Mouse (Mus musculus) macrophage (primary cell): Measurements from ENCODE around the gene Usp43. TPM values are rescaled to one million over a fixed set of nuclear protein-coding genes. Genes with fewer than 3 reads are reported as not detected.

Source experiments
- H3K27ac ChIP-seq: fragments of 350-480 bp; formaldehyde crosslinking; 2 replicates; pipeline ENCODE4 v1.9.0; 2021
- H3K36me3 ChIP-seq: fragments of 350-480 bp; formaldehyde crosslinking; 2 replicates; pipeline ENCODE4 v1.9.0; 2021; ENCODE audit errors: inconsistent target
- H3K4me3 ChIP-seq: fragments of 350-480 bp; formaldehyde crosslinking; 2 replicates; pipeline ENCODE4 v1.9.0; 2021; ENCODE audit errors: inconsistent target
- H3K79me2 ChIP-seq: fragments of 350-480 bp; formaldehyde crosslinking; 2 replicates; pipeline ENCODE4 v1.9.0; 2021; ENCODE audit errors: inconsistent target
- WGBS: methylation state at CpG from one replicate; pipeline ENCODE4 v1.1.7; 2026; ENCODE audit warnings: inconsistent platforms; ENCODE audit not compliant: missing documents; 5-methylcytosine and 5-hydroxymethylcytosine counted together
- polyA plus RNA-seq: library from polyadenylated mRNA; stranded (reverse); fragments of 250-400 nt; gene quantifications from 3 replicates; pipeline ENCODE4 v1.2.4, GENCODE M21; 2018; ENCODE audit warnings: inconsistent platforms

Usp43 gene
- polyA plus RNA-seq, 1 experiment from 2014 or later: not detected

DNA sequence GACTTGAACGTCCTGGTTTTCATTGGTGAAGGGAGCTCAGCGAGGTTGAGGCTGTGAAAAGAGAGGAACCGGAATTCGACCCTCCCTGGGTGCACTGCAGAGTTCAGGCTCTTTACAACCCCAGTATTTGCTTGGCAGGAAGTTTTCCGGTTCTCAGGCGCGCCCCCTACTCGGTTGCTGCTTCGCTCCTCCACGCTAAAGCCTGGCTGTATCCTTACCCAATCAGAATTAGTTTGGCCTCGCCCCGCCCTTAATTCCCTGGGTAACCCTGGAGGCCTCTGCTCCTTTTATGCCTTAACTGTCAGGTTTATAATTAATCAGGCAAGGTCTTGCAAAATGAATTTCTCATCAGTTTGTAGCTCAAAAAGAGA lies 787 bp upstream of the Usp43 start:
- 2% methylated on average over 12 of the region's 12 CpGs for WGBS
- no peak overlapping the region for H3K27ac ChIP-seq
- no peaks in the 10 kb centered on the region for H3K36me3 ChIP-seq
- no peaks in the 10 kb centered on the region for H3K79me2 ChIP-seq
- peak overlapping the region; percentile 1; the same call in 1 of the 2 replicates for H3K4me3 ChIP-seq

DNA sequence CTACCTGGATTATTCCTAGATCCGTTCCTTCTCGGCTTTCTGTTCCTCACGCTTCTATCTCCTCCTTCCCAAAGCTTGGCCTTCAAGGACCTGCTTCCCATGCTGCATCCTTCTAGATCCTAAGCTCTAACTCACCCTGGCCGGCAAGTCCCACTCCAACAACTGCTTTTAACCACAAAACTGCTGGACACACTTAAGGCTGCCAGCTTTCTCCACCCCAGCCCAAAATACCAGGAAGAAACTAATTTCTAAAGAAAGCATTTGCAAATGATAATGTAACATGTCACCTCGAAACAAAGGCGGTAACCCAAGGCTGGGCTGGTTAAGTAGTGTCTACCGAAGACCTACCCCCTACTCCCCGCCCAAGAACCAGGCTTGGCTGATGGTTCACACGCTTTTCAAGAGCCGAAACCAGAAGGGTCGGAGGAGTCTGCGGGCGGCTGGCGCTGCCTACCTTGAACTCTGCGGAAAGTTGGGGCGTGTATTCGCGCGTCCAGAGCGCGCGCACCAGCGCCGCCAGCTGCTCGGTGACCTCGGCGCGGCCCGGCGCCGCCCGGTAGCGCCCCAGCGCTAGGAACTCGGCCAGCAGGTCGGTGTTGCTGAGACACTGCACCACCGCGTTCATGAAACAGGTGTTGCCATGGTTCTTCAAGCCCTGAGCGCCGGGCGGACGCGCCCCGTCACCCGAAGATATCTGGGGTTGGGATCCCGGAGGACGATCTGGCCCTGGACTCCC lies 694 bp downstream of the Usp43 start:
- H3K36me3 ChIP-seq: no peaks in the 10 kb centered on the region
- 7% methylated on average over 47 of the region's 47 CpGs for WGBS
- no peak overlapping the region for H3K4me3 ChIP-seq
- no peak overlapping the region for H3K27ac ChIP-seq
- H3K79me2 ChIP-seq: no peaks in the 10 kb centered on the region

DNA sequence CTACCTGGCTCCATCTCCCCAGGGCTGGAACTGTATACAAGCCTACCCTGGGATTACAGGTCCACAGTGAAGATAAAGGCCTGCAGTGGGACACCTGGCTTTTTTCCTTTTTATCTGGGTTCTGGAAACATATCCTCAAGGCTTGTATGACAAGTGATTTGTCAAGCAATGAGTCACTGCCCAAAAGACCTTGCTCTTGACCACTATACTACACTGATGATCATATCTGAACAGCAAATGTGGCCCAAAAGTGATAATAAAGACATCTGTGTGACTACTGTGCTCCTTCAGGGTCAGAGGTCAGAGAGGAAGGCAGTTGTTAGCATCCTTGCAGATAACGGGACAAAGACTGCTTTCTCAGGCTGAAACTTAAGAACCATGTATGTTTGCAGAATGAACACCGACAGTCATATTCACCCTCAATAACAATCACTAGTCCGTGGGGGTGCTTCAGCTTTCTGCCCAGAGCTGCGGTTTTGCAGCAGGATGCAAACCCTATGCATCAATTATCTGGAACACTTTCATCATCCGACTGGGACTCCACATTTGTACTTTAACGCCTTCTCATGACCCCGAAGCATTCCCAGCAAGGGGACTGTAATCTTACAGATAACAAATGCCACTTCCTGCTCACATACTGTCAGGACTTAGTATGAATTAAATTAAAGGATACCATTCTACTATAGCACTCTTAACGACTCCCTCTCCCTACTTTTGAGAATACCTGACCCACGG lies 1.6 kb downstream of the Usp43 start:
- WGBS: 29% methylated on average over 9 of the region's 9 CpGs
- H3K79me2 ChIP-seq: no peaks in the 10 kb centered on the region

DNA sequence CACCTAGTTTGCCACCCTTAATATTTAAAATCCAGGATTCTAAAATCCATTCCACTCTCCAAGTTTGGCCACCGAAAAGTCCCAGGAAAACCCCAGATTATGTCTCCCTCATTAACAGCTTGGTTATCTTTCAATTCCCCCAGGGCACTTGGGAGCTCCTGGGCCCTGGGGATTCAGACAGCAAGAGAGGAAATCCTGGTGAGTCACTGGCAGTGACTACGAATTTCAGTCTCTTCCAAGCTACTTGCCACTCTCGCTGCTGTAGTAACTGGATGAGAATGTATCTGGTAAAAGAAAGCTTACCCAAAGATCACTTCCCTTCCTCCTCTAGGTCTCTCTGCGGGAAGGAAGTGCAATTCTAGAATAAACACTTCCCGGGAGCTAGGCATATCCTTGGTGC lies 2.4 kb downstream of the Usp43 start:
- Histone ChIP-seq H3K4me3 (no peak overlapping the region), H3K36me3 (no peaks in the 10 kb centered on the region), H3K79me2 (no peaks in the 10 kb centered on the region), H3K27ac (no peak overlapping the region)
- 33% methylated on average over 5 of the region's 5 CpGs for WGBS

More for the DNA sequence above, 1.6 kb downstream of the Usp43 start:
- Histone ChIP-seq H3K27ac (no peak overlapping the region), H3K36me3 (no peaks in the 10 kb centered on the region), H3K4me3 (no peak overlapping the region)

DNA sequence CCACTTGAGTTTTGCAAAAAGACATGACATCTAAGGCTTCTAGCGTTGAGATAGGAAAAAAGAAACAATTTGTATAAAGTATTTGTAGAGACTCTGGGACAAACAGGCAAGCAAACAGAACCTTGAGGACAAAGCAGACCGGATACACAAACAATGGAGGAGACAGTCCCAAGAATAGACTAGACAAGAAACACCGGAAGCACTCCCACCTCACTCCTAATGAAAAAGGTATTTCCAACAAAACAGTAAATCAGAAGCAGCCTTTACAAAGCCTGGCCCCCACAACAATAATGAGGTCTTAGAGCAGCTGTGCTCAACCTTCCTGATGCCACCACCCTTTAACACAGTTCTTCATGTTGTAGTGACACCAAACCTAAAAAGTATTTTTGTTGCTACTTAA lies 4.8 kb downstream of the Usp43 start:
- Histone ChIP-seq H3K27ac (no peak overlapping the region), H3K4me3 (no peak overlapping the region), H3K36me3 (no peaks in the 10 kb centered on the region), H3K79me2 (no peaks in the 10 kb centered on the region)
- whole genome bisulfite sequencing: 77% methylated on average over 3 of the region's 3 CpGs

DNA sequence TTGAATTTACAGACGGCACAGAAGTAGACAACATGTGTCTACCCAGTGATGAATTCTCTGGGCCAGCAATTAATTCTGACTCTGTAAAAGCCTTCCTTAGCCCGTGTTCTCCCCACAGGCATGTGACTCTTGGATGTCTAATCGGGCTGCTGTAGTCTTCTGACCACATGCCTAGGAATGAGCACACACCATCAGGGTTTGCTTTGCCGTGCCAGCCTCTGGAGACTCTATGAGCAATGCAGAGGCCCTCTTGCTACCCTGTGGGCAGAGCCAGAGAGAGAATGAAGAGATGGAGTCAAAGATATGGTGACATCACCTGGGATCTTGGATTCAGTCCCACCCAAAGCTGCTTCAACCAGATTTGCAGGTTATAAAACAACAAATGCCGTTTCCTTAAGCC lies 10.9 kb downstream of the Usp43 start:
- Histone ChIP-seq H3K36me3 (no peaks in the 10 kb centered on the region), H3K4me3 (no peak overlapping the region), H3K79me2 (no peaks in the 10 kb centered on the region), H3K27ac (no peak overlapping the region)
- whole genome bisulfite sequencing: 79% methylated on average over 5 of the region's 5 CpGs

DNA sequence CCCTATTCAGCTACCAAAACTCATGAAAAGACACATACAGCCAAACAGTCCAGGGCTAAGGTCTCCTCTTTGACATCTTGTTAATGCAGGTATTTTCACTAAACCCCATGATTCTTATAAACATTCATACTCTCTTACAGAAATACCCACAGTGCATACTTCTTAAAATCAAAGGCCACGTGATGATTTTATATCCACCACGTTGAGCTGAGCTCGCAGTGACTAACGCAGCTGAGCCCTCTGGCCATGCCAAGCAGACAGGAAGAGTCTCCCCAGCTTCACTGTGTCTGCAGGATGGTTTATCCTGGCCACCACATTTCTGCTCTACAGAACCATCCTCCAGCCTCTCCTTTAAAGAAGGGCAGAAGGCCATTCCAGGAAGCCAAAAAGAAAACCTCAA lies 18.2 kb downstream of the Usp43 start:
- no peaks in the 10 kb centered on the region for H3K36me3 ChIP-seq
- no peak overlapping the region for H3K27ac ChIP-seq
- no peak overlapping the region for H3K4me3 ChIP-seq
- no peaks in the 10 kb centered on the region for H3K79me2 ChIP-seq
- WGBS: 83% methylated on average over 4 of the region's 4 CpGs

DNA sequence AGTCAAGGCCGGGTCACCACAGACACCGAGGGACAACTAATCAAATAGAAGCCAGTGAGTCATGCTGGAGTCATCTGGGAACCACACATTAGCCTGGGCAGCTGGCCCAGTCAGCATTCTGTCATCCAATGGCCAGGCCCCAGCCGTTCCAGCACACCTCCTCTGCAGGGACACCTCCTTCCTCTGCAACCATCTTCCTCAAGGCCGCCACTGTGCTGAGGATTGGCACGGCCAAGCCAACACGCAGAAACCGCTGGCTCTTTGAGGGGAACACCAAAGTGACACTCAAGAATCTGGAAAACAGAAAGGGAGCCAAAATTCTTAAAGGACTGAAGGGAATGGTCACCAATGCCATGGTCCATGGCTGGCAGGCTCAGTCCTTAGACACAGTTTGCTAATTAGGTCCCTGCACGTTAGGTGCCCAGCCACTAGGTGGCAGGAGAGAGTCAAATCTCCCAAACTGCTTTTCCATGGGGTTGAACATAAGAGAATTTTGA lies 24.8 kb downstream of the Usp43 start:
- no peaks in the 10 kb centered on the region for H3K79me2 ChIP-seq

DNA sequence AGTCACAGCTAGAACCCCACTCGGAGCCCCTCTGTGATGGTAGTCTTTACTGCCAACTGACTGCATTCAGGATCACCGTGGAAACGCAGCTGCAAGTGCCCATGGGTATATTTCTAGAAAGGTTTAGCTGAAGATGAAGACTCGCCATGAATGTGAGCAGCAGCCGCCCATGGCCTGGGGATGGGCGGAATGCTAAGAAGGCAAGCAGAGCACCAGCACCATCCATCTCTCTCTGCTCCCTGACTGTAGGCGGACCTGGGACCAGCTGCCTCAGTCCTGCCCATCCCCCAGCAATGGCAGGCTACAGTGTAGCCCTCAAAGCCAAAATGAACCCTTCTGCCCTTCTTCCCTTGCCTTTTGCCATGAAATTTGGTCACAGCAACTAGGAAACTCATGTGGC lies 26.3 kb downstream of the Usp43 start:
- H3K27ac ChIP-seq: no peak overlapping the region
- H3K36me3 ChIP-seq: no peaks in the 10 kb centered on the region
- H3K4me3 ChIP-seq: no peak overlapping the region
- 88% methylated on average over 7 of the region's 7 CpGs for WGBS
- H3K79me2 ChIP-seq: no peaks in the 10 kb centered on the region

More for the DNA sequence above, 24.8 kb downstream of the Usp43 start:
- WGBS: 53% methylated on average over 8 of the region's 8 CpGs
- Histone ChIP-seq H3K36me3 (no peaks in the 10 kb centered on the region), H3K27ac (no peak overlapping the region), H3K4me3 (no peak overlapping the region)

DNA sequence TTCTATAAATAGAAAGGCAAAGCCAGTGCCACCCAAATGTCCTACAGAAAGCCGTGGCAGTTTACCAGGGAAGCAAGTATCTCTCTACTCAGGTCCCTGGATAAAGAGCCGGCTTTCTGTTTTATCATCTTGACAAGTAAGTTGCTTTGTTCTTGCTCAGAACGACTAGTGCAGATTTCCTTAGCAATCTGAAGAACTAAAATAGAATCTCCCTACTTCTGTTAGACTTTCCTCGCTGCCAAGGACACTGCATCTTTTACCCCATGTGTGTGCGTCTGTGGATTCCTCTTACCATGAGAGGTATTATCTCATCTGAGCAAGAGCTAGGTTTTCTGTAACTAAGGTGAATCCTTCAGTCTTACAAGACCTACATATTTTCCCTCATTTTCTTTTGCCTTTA lies 33.4 kb downstream of the Usp43 start:
- H3K27ac ChIP-seq: no peak overlapping the region
- H3K4me3 ChIP-seq: no peak overlapping the region
- no peaks in the 10 kb centered on the region for H3K79me2 ChIP-seq
- 80% methylated on average over 5 of the region's 5 CpGs for WGBS
- H3K36me3 ChIP-seq: no peaks in the 10 kb centered on the region

DNA sequence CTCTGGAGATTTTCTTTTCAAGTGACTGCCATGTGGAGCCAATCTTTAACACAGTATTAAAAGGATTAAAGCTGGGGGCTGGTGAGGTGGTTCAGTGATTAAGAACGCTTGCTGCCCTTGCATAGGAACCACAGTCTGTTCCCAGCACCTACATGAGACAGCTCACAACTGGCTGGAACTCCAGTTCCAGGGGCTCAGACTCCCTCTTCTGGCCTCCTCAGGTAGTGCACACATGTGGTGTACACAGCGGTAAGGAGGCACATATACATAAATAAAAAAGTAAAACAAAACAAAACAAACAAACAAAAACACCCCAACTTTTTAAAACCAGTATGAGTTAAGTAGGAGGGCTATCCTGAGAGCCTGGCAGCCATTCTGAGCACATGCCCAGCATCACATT lies 36.0 kb downstream of the Usp43 start:
- no peaks in the 10 kb centered on the region for H3K79me2 ChIP-seq
- no peak overlapping the region for H3K27ac ChIP-seq
- no peak overlapping the region for H3K4me3 ChIP-seq
- H3K36me3 ChIP-seq: no peaks in the 10 kb centered on the region
- 100% methylated on average over 2 of the region's 2 CpGs for WGBS

DNA sequence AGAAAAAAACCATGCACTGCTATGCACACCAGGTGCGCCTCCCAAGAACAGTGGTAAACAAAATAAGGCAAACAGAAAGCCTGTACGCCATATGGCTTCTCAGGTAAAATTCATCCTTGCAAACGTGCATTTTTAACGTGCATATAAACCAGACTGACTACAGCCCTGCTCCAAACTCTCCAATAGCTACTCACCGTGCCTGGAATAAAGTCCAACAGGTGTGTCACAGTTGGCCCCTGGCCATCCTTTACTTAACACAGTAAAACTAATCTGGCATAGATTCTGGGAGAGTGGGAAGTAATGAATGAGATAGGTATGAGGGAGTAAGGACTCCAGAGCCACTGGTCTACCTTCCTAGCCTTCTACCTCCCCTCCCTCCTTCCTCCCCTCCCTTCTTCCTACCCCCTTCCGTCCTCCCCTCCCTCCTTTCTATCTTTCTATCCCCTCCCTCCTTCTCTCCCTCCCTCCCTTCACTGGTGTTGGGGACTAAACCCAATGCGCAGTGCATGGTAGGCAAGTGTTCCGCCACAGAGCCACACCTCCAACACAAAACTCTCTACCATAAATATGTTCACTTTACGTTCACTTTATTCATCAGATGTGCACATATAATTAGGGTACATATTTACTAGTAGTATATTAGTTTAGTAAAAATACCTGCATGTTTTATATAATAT lies 56.3 kb downstream of the Usp43 start:
- Histone ChIP-seq H3K79me2 (no peaks in the 10 kb centered on the region), H3K27ac (no peak overlapping the region), H3K4me3 (no peak overlapping the region), H3K36me3 (no peaks in the 10 kb centered on the region)
- 96% methylated on average over 8 of the region's 9 CpGs for WGBS

DNA sequence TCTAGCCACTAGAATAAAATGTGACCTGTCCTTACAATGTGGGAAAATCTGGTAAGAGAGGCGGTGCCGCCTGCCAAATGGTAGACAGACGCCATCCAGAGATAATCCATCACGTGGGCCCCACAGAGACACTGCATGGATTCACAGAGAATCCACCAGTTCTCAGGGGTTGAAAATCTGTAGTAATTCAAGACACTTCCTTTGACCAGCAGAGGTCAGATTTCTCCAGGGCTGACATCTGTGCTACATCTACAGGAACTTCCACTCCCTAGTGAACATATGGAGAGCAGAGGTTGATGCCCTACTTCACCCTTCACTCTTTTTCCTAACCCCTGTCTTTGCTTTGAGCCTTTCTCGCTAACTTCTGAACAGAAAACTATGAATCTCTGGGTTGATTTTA lies 56.9 kb downstream of the Usp43 start:
- H3K4me3 ChIP-seq: no peak overlapping the region
- H3K36me3 ChIP-seq: no peaks in the 10 kb centered on the region
- H3K27ac ChIP-seq: no peak overlapping the region
- 84% methylated on average over 5 of the region's 5 CpGs for WGBS
- H3K79me2 ChIP-seq: no peaks in the 10 kb centered on the region

DNA sequence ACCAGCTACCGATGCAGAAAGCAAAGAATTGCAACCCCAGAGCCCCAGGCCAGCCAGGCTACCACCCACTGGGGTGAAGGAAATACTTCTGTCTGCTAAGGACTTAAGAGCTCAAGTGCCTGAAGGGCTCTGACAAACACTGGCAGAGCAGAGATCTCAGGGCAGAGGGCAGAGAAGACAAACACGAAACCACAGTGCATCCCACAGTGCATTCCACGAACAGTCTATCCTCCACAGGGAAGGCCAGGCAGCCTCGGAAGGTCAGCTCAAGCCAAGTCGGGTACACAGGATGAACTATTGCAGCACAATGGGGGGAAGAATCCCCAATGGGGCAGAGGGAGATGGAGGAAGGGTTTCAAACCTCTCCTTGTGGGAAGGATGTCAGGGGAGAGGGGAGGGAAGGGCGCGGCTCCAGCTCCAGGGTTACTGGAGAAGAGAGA lies 60.5 kb downstream of the Usp43 start:
- Histone ChIP-seq H3K4me3 (no peak overlapping the region), H3K79me2 (no peaks in the 10 kb centered on the region), H3K36me3 (no peaks in the 10 kb centered on the region), H3K27ac (no peak overlapping the region)
- WGBS: 4% methylated on average over 7 of the region's 7 CpGs
